Mouse (Mus musculus) limb, embryonic 11.5 days (tissue): Measurements from ENCODE around the gene Ddx39. TPM values are rescaled to one million over a fixed set of nuclear protein-coding genes. Genes with fewer than 3 reads are reported as not detected.

ENCODE experiments used
- ATAC-seq: fragments of 200-750 bp; cut with Nextera tagmentation; 2 replicates; pipeline ENCODE4 v1.8.0; 2017; ENCODE audit warnings: low read depth; ENCODE audit not compliant: insufficient number of reproducible peaks, low FRiP score, low TSS enrichment
- DNase-seq: peaks from one replicate; pipeline ENCODE4 v3.0.0-alpha.2; 2015; ENCODE audit warnings: low spot score
- H3K27ac ChIP-seq: fragments of 300-500 bp; sonication (generic); replicated peaks from 2 replicates; pipeline ENCODE4 v1.5.1; 2014; ENCODE audit warnings: low read depth, mild to moderate bottlenecking, low read length
- H3K27me3 ChIP-seq: fragments of 300-500 bp; sonication (generic); 2 replicates; pipeline ENCODE4 v1.6.1; 2014; ENCODE audit warnings: mild to moderate bottlenecking, low read length, mixed read lengths; ENCODE audit not compliant: control insufficient read depth, insufficient read depth
- H3K36me3 ChIP-seq: fragments of 300-500 bp; sonication (generic); 2 replicates; pipeline ENCODE4 v1.6.1; 2014; ENCODE audit warnings: mild to moderate bottlenecking, low read length, moderate library complexity, mixed read lengths; ENCODE audit not compliant: control insufficient read depth, insufficient read depth
- H3K4me1 ChIP-seq: fragments of 300-500 bp; sonication (generic); 2 replicates; pipeline ENCODE4 v1.6.1; 2014; ENCODE audit warnings: low read length, mixed read lengths; ENCODE audit not compliant: control insufficient read depth, insufficient read depth
- H3K4me2 ChIP-seq: fragments of 300-500 bp; sonication (generic); 2 replicates; pipeline ENCODE4 v1.6.1; 2014; ENCODE audit warnings: low read depth, mild to moderate bottlenecking, moderate library complexity; ENCODE audit not compliant: severe bottlenecking
- H3K4me3 ChIP-seq: fragments of 300-500 bp; sonication (generic); 2 replicates; pipeline ENCODE4 v1.5.1; 2014; ENCODE audit warnings: low read depth, low read length
- H3K9ac ChIP-seq: fragments of 300-500 bp; sonication (generic); 2 replicates; pipeline ENCODE4 v1.6.1; 2014; ENCODE audit warnings: mild to moderate bottlenecking, low read length
- H3K9me3 ChIP-seq: fragments of 300-500 bp; sonication (generic); 2 replicates; pipeline ENCODE4 v1.6.1; 2016; ENCODE audit warnings: low read length; ENCODE audit not compliant: control insufficient read depth
- WGBS: fragments of 180-500 bp; shearing (Covaris S2); extraction: QIAGEN DNeasy Blood & Tissue Kit; methylation state at CpG from one replicate; pipeline ENCODE4 v1.1.7; 2014; 5-methylcytosine and 5-hydroxymethylcytosine counted together
- polyA plus RNA-seq: library from polyadenylated mRNA; unstranded; fragments of >200 nt; fragmentation: Nextera tagmentation; extraction: Ambion mirVana; gene quantifications from 2 replicates; pipeline ENCODE4 v1.2.1, GENCODE M21; 2014

The Ddx39 gene
- polyA plus RNA-seq, 1 experiment from 2014 or later = 215 TPM

DNA sequence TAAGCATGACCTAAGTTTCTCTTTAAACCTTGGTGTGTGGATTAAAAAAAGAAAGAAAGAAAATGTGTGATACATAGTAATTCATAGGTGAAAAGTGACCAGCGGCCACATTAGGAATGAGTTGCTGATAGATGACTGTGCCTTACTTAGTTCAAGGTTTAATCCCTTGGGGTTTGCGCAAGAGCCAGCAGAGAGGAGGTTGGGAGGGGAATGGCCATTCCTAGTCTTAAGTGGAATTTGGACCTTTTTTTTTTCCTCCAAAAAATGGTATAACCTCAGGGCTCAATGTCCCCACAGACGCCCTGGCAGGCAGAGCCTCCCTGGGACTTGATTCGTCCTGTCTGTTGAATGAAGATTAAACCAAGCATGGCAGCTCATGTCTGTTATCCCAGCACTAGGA, 29.1 kb downstream of the Ddx39 start:
- WGBS = 85% methylated on average over 4 of the region's 4 CpGs
- no peak overlapping the region for H3K27ac ChIP-seq
- no peak overlapping the region for H3K9ac ChIP-seq
- DNase-seq (no peak), ATAC-seq (no peak)
- H3K27me3 ChIP-seq = peaks cover 12% of the 10 kb centered on the region
- no peak overlapping the region for H3K4me3 ChIP-seq
- H3K4me2 ChIP-seq = no peak overlapping the region
- peaks cover 14% of the 10 kb centered on the region; the same call in 1 of the 2 replicates for H3K4me1 ChIP-seq
- H3K36me3 ChIP-seq = no peaks in the 10 kb centered on the region
- H3K9me3 ChIP-seq = no peaks in the 10 kb centered on the region

DNA sequence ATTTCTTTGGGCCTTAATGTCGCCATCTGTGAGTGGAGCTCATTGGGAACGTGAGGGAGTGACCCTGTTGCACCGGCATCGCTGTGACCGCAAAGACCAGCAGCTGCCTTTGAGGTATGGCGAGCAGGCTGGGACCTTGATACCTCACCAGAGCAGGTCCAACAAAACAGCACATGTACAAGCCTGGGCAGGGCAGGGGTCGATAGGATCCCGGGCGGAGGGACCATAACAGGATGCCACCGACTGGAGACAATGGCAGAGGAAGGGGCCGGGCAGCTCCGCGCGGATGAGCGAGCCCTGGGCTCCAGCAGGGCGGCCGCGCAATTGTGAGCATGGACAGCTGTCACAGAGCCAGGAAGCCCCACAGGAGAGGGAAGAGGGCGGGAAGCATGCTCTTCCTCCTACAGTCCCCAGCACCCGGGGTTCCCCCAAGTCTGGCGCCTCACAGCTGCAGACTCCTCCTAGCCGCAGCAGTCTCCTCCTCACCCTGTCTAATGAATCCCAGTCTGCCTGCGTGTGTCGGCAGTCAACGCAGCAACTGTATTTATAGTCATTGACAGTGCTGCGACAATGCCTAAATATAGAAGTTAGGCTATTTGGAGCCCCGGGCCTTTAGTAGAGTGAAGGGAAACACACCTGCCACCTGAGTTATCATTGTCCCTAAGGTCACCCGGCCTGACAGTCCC, 32.8 kb downstream of the Ddx39 start:
- H3K9ac ChIP-seq = peak overlapping the region; percentile 50
- peak overlapping the region; percentile 26 for H3K4me3 ChIP-seq
- peak; percentile 46 for DNase-seq
- no peak overlapping the region for H3K27ac ChIP-seq
- ATAC-seq = 0 out of 2 replicates have a peak, but pooled peaks have one; percentile 54
- no peaks in the 10 kb centered on the region for H3K36me3 ChIP-seq
- H3K27me3 ChIP-seq = peaks cover 12% of the 10 kb centered on the region
- 3% methylated on average over 28 of the region's 28 CpGs for WGBS
- no peaks in the 10 kb centered on the region for H3K9me3 ChIP-seq
- H3K4me2 ChIP-seq = peak overlapping the region; percentile 63
- peaks cover 3% of the 10 kb centered on the region; the same call in 1 of the 2 replicates for H3K4me1 ChIP-seq

DNA sequence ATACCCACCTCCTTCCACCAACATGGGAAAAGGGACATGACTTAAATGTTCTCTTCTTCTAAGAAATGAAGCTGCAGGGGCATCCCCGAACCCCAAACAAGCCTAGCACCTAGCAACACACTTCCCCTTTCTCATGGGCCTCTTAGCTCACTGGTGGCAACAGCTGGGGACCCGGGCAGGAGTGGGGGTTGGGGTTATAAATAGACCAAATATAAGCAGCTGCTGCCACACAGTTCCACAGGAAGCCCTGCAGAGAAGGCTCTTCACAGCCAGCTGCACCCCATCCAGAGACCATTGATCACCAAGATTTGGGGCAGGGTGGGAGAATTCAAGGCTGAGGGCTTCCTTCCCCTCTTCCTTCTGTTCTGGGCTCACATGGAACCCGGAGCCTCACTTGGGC, 33.7 kb downstream of the Ddx39 start:
- ATAC-seq = 0 out of 2 replicates have a peak, but pooled peaks have one; percentile 31
- DNase-seq = no peak
- H3K4me2 ChIP-seq = no peak overlapping the region

DNA sequence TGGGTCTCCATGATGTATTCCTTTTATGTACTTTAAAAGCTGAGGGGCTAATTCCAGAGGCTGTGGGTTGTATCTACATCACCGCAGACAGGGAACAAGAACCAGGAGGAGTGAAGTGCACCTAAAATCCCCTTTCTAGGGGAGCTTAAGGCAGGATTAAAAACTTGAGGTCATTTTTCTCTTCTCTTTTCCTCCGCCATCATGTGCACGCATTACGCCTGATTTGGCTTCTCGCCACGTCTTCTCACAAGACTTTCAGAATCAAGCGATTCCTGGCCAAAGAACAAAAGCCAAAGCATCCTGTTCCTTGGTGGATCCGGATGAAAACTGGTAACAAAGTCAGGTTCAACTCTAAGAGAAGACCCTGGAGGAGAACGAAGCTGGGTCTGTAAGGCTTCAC, 34.3 kb downstream of the Ddx39 start:
- H3K4me1 ChIP-seq = peaks cover 3% of the 10 kb centered on the region; the same call in 1 of the 2 replicates
- ATAC-seq (no peak), DNase-seq (no peak)
- no peaks in the 10 kb centered on the region for H3K36me3 ChIP-seq
- no peak overlapping the region for H3K9ac ChIP-seq
- H3K4me2 ChIP-seq = no peak overlapping the region
- 92% methylated on average over 9 of the region's 9 CpGs for WGBS
- no peaks in the 10 kb centered on the region for H3K9me3 ChIP-seq
- H3K4me3 ChIP-seq = no peak overlapping the region
- H3K27ac ChIP-seq = no peak overlapping the region
- peaks cover 12% of the 10 kb centered on the region for H3K27me3 ChIP-seq

More for the DNA sequence above, 33.7 kb downstream of the Ddx39 start:
- H3K27me3 ChIP-seq = peaks cover 12% of the 10 kb centered on the region
- no peak overlapping the region for H3K4me3 ChIP-seq
- 42% methylated on average over 3 of the region's 3 CpGs for WGBS
- H3K36me3 ChIP-seq = no peaks in the 10 kb centered on the region
- H3K27ac ChIP-seq = no peak overlapping the region
- H3K9ac ChIP-seq = no peak overlapping the region
- peaks cover 3% of the 10 kb centered on the region; the same call in 1 of the 2 replicates for H3K4me1 ChIP-seq
- no peaks in the 10 kb centered on the region for H3K9me3 ChIP-seq

DNA sequence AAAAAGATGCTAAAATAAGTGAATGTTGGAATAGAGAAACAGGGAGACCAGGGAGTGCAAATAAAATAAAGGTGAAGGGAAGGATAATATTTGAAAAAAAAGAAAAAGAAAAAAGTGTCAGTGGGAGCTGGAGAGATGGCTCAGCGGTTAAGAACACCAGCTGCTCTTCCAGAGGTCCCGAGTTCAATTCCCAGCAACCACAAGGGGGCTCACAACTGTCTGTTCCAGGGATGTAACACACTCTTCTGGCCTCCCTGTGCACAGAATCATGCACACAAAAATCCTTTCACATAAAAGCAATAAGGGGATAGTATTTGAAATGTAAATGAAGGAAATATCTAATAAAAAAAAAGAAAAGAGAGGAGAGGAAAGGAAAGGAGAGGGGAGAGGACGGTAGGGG, 39.2 kb downstream of the Ddx39 start:
- H3K27me3 ChIP-seq = no peaks in the 10 kb centered on the region
- no peak overlapping the region for H3K9ac ChIP-seq
- H3K4me1 ChIP-seq = no peaks in the 10 kb centered on the region
- H3K36me3 ChIP-seq = no peaks in the 10 kb centered on the region
- no peaks in the 10 kb centered on the region for H3K9me3 ChIP-seq
- no peak overlapping the region for H3K27ac ChIP-seq
- WGBS = 60% methylated on average over 2 of the region's 3 CpGs
- no peak for DNase-seq
- no peak overlapping the region for H3K4me2 ChIP-seq
- H3K4me3 ChIP-seq = no peak overlapping the region
- no peak for ATAC-seq

DNA sequence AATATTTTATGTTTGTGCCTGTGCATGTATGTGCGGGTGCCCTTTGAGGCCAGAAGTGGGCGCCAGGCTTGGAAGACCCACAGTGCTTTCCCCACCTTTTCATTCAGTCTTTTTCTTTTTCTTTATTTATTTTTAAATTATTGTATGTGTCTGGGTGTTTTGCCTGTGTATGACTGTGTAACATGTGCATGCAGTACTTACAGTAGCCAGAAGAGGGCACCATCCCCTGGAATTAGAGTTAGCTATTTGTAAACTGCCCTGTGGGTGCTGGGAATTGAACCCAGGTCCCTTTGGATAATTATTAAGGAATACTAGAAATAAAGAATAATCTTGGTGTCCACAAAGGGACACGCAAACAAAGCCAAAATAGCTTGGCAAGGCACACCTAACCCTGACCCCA, 41.3 kb downstream of the Ddx39 start:
- Histone ChIP-seq H3K27me3 (no peaks in the 10 kb centered on the region), H3K27ac (no peak overlapping the region), H3K4me1 (no peaks in the 10 kb centered on the region), H3K36me3 (no peaks in the 10 kb centered on the region), H3K9ac (no peak overlapping the region), H3K4me3 (no peak overlapping the region), H3K9me3 (no peaks in the 10 kb centered on the region), H3K4me2 (no peak overlapping the region)
- DNase-seq = no peak
- WGBS = 94% methylated on average over 3 of the region's 3 CpGs
- ATAC-seq = no peak

DNA sequence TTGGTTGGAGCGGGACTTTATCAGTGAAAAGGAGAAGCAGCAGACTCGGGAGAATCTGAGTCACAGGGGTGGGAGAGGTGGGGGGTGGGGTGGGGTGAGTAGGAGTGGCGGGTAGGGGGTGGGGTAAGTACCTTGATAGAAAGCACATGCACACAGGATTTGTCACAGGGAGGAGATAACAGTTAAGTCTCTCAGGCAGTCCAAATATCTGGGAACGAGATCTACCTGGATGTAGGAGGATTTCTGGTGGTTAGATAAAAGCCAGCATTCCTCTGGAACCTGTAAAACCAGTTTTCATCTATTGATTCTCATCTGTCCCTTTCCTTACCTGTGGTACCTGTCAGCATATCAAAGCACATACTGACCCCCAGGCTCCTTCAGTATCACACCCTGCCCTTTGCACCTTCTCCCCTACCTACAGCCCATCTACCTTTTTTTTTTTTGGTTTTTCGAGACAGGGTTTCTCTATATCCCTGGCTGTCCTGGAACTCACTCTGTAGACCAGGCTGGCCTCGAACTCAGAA, 42.2 kb downstream of the Ddx39 start:
- 88% methylated on average over 6 of the region's 6 CpGs for WGBS
- ATAC-seq = no peak

DNA sequence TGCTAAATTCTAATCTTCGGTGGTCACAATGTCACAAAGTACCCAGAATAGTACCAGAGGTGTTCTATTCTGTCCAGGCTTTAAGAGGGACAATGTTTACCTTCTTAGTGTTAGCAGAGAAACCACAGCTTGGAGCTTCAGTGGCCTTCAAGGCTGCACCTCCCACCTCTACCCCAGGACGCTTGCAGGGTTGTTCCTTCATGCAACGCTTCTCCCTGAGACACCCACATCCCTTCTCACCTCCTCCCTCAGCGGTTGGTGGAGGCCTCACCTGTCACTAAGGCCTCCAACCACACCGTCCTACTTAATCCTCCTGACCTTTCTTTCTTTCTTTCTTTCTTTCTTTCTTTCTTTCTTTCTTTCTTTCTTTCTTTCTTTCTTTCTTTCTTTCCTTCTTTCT, 43.3 kb downstream of the Ddx39 start:
- 61% methylated on average over 5 of the region's 5 CpGs for WGBS

More for the DNA sequence above, 42.2 kb downstream of the Ddx39 start:
- H3K4me1 ChIP-seq = no peaks in the 10 kb centered on the region
- no peak overlapping the region for H3K4me2 ChIP-seq
- no peaks in the 10 kb centered on the region for H3K27me3 ChIP-seq
- no peak overlapping the region for H3K4me3 ChIP-seq
- no peak overlapping the region for H3K27ac ChIP-seq
- no peaks in the 10 kb centered on the region for H3K36me3 ChIP-seq
- H3K9me3 ChIP-seq = no peaks in the 10 kb centered on the region
- H3K9ac ChIP-seq = no peak overlapping the region
- DNase-seq = no peak

More for the DNA sequence above, 43.3 kb downstream of the Ddx39 start:
- Histone ChIP-seq H3K27me3 (no peaks in the 10 kb centered on the region), H3K4me1 (no peaks in the 10 kb centered on the region), H3K9ac (no peak overlapping the region), H3K4me2 (no peak overlapping the region), H3K27ac (no peak overlapping the region), H3K36me3 (no peaks in the 10 kb centered on the region), H3K4me3 (no peak overlapping the region), H3K9me3 (no peaks in the 10 kb centered on the region)
- ATAC-seq (no peak), DNase-seq (no peak)
